Mouse (Mus musculus) T-helper 17 cell (primary cell): ENCODE measurements around the gene Slc44a3.

Experiments used
- in situ Hi-C, 2 experiments: fragments of 300-600 bp; cut with MboI, MseI; formaldehyde crosslinking; loops; 1 replicate in 1 of 2; 2 replicates in 1 of 2; pipeline ENCODE4 v1.15.1; 2025; ENCODE audit warnings: high pct_unique_total_duplicates in 2 of 2

Gene Slc44a3

GRCm38 (mm10) chr3:121532176-121532575 is at the start of gene Slc44a3:
Slc44a3 (minus strand) TSS chr3:121532404.
- in situ Hi-C loops: loop anchor here in 1 of 2 experiments (10.0 to 25.0 kb wide), 2 partner anchors 233 to 580 kb away; no protein-coding TSS in a partner anchor

- in situ Hi-C loops: no loop called here
These were observed 47.8 kb upstream of the Slc44a3 start for GRCm38 (mm10) chr3:121579880-121580549.

- in situ Hi-C loops: no loop called here
These were observed 47.2 kb upstream of the Slc44a3 start for GRCm38 (mm10) chr3:121579402-121579801.

- in situ Hi-C loops: no loop called here
These were observed 46.5 kb upstream of the Slc44a3 start for GRCm38 (mm10) chr3:121578706-121579105.

- in situ Hi-C loops: no loop called here
These were observed 45.4 kb upstream of the Slc44a3 start for GRCm38 (mm10) chr3:121577641-121578040.

- in situ Hi-C loops: no loop called here
These were observed 44.9 kb upstream of the Slc44a3 start for GRCm38 (mm10) chr3:121577032-121577591.

- in situ Hi-C loops: no loop called here
These were observed 44.2 kb upstream of the Slc44a3 start for GRCm38 (mm10) chr3:121576367-121576766.

- in situ Hi-C loops: no loop called here
These were observed 42.2 kb upstream of the Slc44a3 start for GRCm38 (mm10) chr3:121574386-121574785.

- in situ Hi-C loops: no loop called here
These were observed 41.7 kb upstream of the Slc44a3 start for GRCm38 (mm10) chr3:121573858-121574257.

GRCm38 (mm10) chr3:121571491-121571890 is 39.3 kb upstream of the Slc44a3 start:
- in situ Hi-C loops: no loop called here

- in situ Hi-C loops: no loop called here
These were observed 38.4 kb upstream of the Slc44a3 start for GRCm38 (mm10) chr3:121570623-121571022.

- in situ Hi-C loops: loop anchor here in 1 of 2 experiments (10.0 kb wide), 1 partner anchor 1055 kb away; no protein-coding TSS in a partner anchor
These were observed 37.6 kb upstream of the Slc44a3 start for GRCm38 (mm10) chr3:121569767-121570166.

- in situ Hi-C loops: loop anchor here in 1 of 2 experiments (10.0 kb wide), 1 partner anchor 1056 kb away; no protein-coding TSS in a partner anchor
These were observed 36.8 kb upstream of the Slc44a3 start for GRCm38 (mm10) chr3:121569004-121569403.

GRCm38 (mm10) chr3:121567904-121568303 is 35.7 kb upstream of the Slc44a3 start:
- in situ Hi-C loops: loop anchor here in 1 of 2 experiments (10.0 kb wide), 1 partner anchor 1057 kb away; no protein-coding TSS in a partner anchor

GRCm38 (mm10) chr3:121567337-121567900 is 35.2 kb upstream of the Slc44a3 start:
- in situ Hi-C loops: loop anchor here in 1 of 2 experiments (10.0 kb wide), 1 partner anchor 1057 kb away; no protein-coding TSS in a partner anchor

- in situ Hi-C loops: loop anchor here in 1 of 2 experiments (10.0 kb wide), 1 partner anchor 1058 kb away; no protein-coding TSS in a partner anchor
These were observed 34.7 kb upstream of the Slc44a3 start for GRCm38 (mm10) chr3:121566901-121567300.

GRCm38 (mm10) chr3:121561803-121562202 is 29.6 kb upstream of the Slc44a3 start:
- in situ Hi-C loops: loop anchor here in 1 of 2 experiments (10.0 kb wide), 1 partner anchor 1063 kb away; no protein-coding TSS in a partner anchor

GRCm38 (mm10) chr3:121560115-121560865 is 28.1 kb upstream of the Slc44a3 start:
- in situ Hi-C loops: loop anchor here in 1 of 2 experiments (10.0 kb wide), 1 partner anchor 1065 kb away; no protein-coding TSS in a partner anchor

- in situ Hi-C loops: loop anchor here in 1 of 2 experiments (10.0 kb wide), 1 partner anchor 1065 kb away; no protein-coding TSS in a partner anchor
These were observed 27.4 kb upstream of the Slc44a3 start for GRCm38 (mm10) chr3:121559406-121560114.

GRCm38 (mm10) chr3:121558861-121559260 is 26.7 kb upstream of the Slc44a3 start:
- in situ Hi-C loops: no loop called here

GRCm38 (mm10) chr3:121556304-121556703 is 24.1 kb upstream of the Slc44a3 start:
- in situ Hi-C loops: no loop called here
